In the genomic region with DNA sequence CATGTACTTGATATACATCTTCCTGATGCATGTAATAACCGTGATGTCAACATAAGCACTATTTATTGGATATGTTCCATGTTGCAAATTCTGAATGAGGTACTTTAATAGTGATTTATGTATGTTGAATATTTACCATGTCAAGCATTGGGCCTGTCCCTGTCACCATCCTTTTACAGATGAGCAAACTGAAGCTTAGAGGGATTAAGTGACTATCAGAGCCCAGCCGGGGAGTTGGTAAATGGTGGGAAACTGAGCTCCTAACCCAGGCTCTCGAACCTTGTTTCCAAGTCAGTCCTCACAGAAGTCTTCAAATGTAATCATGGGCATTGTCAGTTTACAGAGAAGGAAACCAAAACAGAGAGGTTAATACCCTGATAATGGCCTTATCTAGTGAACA, we compare ENCODE assay signal across 28 mouse cellular contexts.
"Had no signal": no experiment of that assay in that cellular context is flagged by ENCODE, and none has a peak within 500 bp of the region (broad histone marks: within the 10 kb centered on the region; RNA-seq: fewer than 3 reads in every experiment).

No protein-coding gene starts in this region.

- H3K9ac ChIP-seq: embryonic facial prominence, embryonic 12.5 days; embryonic facial prominence, embryonic 13.5 days; embryonic facial prominence, embryonic 15.5 days; forebrain, embryonic 12.5 days; forebrain, embryonic 13.5 days; forebrain, embryonic 15.5 days; forebrain, postnatal 0 days had no signal

- ATAC-seq: forebrain, embryonic 13.5 days; forebrain, embryonic 14.5 days; forebrain, embryonic 15.5 days; forebrain, embryonic 16.5 days; forebrain, postnatal 0 days had no signal

- H3K4me2 ChIP-seq: embryonic facial prominence, embryonic 12.5 days; embryonic facial prominence, embryonic 13.5 days; embryonic facial prominence, embryonic 15.5 days; forebrain, embryonic 12.5 days; forebrain, embryonic 13.5 days; forebrain, embryonic 15.5 days had no signal

- H3K27me3 ChIP-seq: embryonic facial prominence, embryonic 12.5 days; embryonic facial prominence, embryonic 13.5 days; embryonic facial prominence, embryonic 15.5 days; forebrain, embryonic 12.5 days; forebrain, embryonic 13.5 days; forebrain, embryonic 15.5 days had no signal

- H3K9me3 ChIP-seq: embryonic facial prominence, embryonic 10.5 days; embryonic facial prominence, embryonic 12.5 days; embryonic facial prominence, embryonic 13.5 days; embryonic facial prominence, embryonic 15.5 days; forebrain, embryonic 10.5 days; forebrain, embryonic 12.5 days; forebrain, embryonic 13.5 days; forebrain, embryonic 15.5 days had no signal

- H3K4me1 ChIP-seq: embryonic facial prominence, embryonic 10.5 days; embryonic facial prominence, embryonic 12.5 days; embryonic facial prominence, embryonic 13.5 days; embryonic facial prominence, embryonic 15.5 days; forebrain, embryonic 10.5 days; forebrain, embryonic 12.5 days; forebrain, embryonic 13.5 days; forebrain, embryonic 15.5 days had no signal

- DNase-seq: cerebellum, adult 8-10 months; cerebellum, adult 9-10 months; cerebellum, adult 9-11 months; cerebellum, postnatal 10 days; cerebellum, postnatal 14 days; cerebellum, postnatal 25 days; cerebellum, postnatal 36 days; embryo, embryonic 11 days; forebrain, postnatal 0 days; gastrocnemius, adult 2 months; gastrocnemius, postnatal 10 days; gastrocnemius, postnatal 14 days; gastrocnemius, postnatal 25 days; gastrocnemius, postnatal 36 days; heart, adult 11 months; heart, adult 18-20 months; heart, adult 2 months had no signal

- H3K27ac ChIP-seq: embryonic facial prominence, embryonic 10.5 days; embryonic facial prominence, embryonic 12.5 days; embryonic facial prominence, embryonic 13.5 days; embryonic facial prominence, embryonic 15.5 days; forebrain, embryonic 10.5 days; forebrain, embryonic 12.5 days; forebrain, embryonic 13.5 days; forebrain, embryonic 15.5 days; gastrocnemius, adult 2 months; heart, adult 2 months had no signal

- H3K4me3 ChIP-seq: embryonic facial prominence, embryonic 10.5 days; embryonic facial prominence, embryonic 12.5 days; embryonic facial prominence, embryonic 13.5 days; embryonic facial prominence, embryonic 15.5 days; erythroblast, embryonic 14.5 days; forebrain, embryonic 10.5 days; forebrain, embryonic 12.5 days; forebrain, embryonic 13.5 days; forebrain, embryonic 15.5 days; gastrocnemius, adult 2 months; heart, adult 2 months had no signal

- H3K36me3 ChIP-seq: embryonic facial prominence, embryonic 10.5 days; embryonic facial prominence, embryonic 12.5 days; embryonic facial prominence, embryonic 13.5 days; embryonic facial prominence, embryonic 15.5 days; forebrain, embryonic 10.5 days; forebrain, embryonic 12.5 days; forebrain, embryonic 15.5 days had no signal
